In the genomic region with DNA sequence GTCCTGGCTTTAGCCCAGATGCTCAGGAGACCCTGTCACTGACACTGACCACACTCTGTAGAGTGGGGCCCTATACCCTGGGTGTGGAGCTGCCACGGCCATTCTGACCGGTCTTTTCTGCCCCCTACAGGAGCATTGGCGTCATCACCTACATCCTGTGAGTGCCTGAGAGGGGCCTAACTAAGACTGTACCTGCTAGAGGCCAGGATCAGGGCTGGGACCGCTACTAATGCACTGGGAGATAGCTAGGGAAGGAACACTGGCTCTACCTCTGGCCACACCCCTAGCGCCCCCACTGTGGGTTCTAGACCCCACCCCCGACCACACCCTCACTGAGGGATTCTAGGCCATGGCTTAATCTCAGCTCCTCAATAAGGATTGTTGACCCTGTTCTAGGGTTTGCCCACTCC, we compare ENCODE assay signal across 10 mouse cellular contexts. TPM values are rescaled to one million over a fixed set of nuclear protein-coding genes. Genes with fewer than 3 reads are reported as not detected.
DNase-seq lines count a peak whose midpoint lies in the region; ATAC-seq and TF ChIP-seq lines count a peak whose summit lies in the region.
"Had no signal": no experiment of that assay in that cellular context is flagged by ENCODE, and none has a peak within 500 bp of the region (broad histone marks: within the 10 kb centered on the region; RNA-seq: fewer than 3 reads in every experiment).

No protein-coding gene starts in this region.

- no peak overlapping the region for H3K4me2 ChIP-seq in heart, embryonic 14.5 days (ENCODE audit: low read length)

- DNase-seq in CD4-positive, CD25-positive, alpha-beta regulatory T cell, adult 2 months (ENCODE audit: low read depth, low spot score): peak; percentile 44
- DNase-seq in left cerebral cortex, adult 2 months (ENCODE audit: extremely low spot score in 1 of 2, low spot score in 2 of 2): no peak
- DNase-seq in left cerebral cortex, adult 9 months (ENCODE audit: low spot score in 2 of 2): no peak
- peak; percentile 42 to 44 for DNase-seq in lung, postnatal 4 days
- no peak for DNase-seq in gastrocnemius, adult 18-20 months (ENCODE audit: low spot score)
- DNase-seq in left cerebral cortex, postnatal 10 days (ENCODE audit: extremely low spot score in 1 of 2, low spot score in 2 of 2): no peak

- H3K4me1 ChIP-seq in heart, embryonic 14.5 days (ENCODE audit: control insufficient read depth in 2 of 2, insufficient read depth in 2 of 2, low read length in 2 of 2): peaks cover 16 to 26% of the 10 kb centered on the region in 2 experiments

- H3K36me3 ChIP-seq in heart, embryonic 14.5 days (ENCODE audit: control insufficient read depth, insufficient read depth, low read length): peaks cover 45% of the 10 kb centered on the region

- H3K9ac ChIP-seq in heart, embryonic 14.5 days (ENCODE audit: low read length): peak overlapping the region; percentile 27; the same call in 1 of the 2 replicates

- H3K27me3 ChIP-seq in heart, embryonic 14.5 days (ENCODE audit: control insufficient read depth, insufficient read depth, low read length): no peaks in the 10 kb centered on the region

- intact Hi-C loops in left cerebral cortex, adult 2 months (cut with DNase I): loop anchor here (5.0 kb wide), 1 partner anchor 76 kb away; a partner anchor contains a TSS
- intact Hi-C loops in left cerebral cortex, postnatal 10 days (cut with DNase I): no loop called here

- WGBS in heart, embryonic 14.5 days: 65% methylated on average over 6 of the region's 6 CpGs

- H3K27ac ChIP-seq in left cerebral cortex, adult 2 months: 0 out of 2 replicates have a peak overlapping the region, but pooled peaks have one; percentile 8
- peak overlapping the region in 1 of 2 experiments; percentile 100; a peak in 1 of 4 replicates for H3K27ac ChIP-seq in heart, embryonic 14.5 days (replicated peaks in 1 of 2; ENCODE audit: control insufficient read depth in 1 of 2, insufficient read depth in 1 of 2, low read depth in 2 of 2, low read length in 2 of 2)

- no peaks in the 10 kb centered on the region for H3K9me3 ChIP-seq in heart, embryonic 14.5 days (ENCODE audit: control insufficient read depth, low read length)

- ATAC-seq in CD4-positive, CD25-positive, alpha-beta regulatory T cell, adult 4 months: no peak
- ATAC-seq in heart, embryonic 14.5 days (ENCODE audit: insufficient number of reproducible peaks, insufficient read depth, low FRiP score, low read depth): no peak

- H3K4me3 ChIP-seq in left cerebral cortex, adult 2 months: no peak overlapping the region
- H3K4me3 ChIP-seq in heart, embryonic 14.5 days (ENCODE audit: control insufficient read depth in 1 of 2, insufficient read depth in 1 of 2, low read depth in 1 of 2, low read length in 2 of 2): no peak overlapping the region

- TF ChIP-seq CTCF in left cerebral cortex, adult 2 months (IDR thresholded peaks at IDR 0.05): peak; percentile 10

RNA-seq across cellular contexts. Expression of a gene that starts 7.3 kb away (rescaled TPM):
- not detected for polyA plus RNA-seq in CD4-positive, CD25-positive, alpha-beta regulatory T cell, adult 4 months (2017; shearing (Covaris generic))
- not detected for total RNA-seq in left cerebral cortex, adult 2 months (2021)
- not detected in 2 replicates for polyA plus RNA-seq in heart, embryonic 14.5 days (2014; fragmentation: Nextera tagmentation; extraction: Ambion mirVana)
- total RNA-seq in gastrocnemius, adult 18-20 months (2021): not detected
- not detected for total RNA-seq in left cerebral cortex, postnatal 10 days (2021)
- total RNA-seq: gastrocnemius, postnatal 36 days had no signal
- polyA plus RNA-seq: limb, embryonic 11.5 days had no signal

RNA-seq across cellular contexts. Expression of a gene that starts 8.1 kb away (rescaled TPM):
- polyA plus RNA-seq in CD4-positive, CD25-positive, alpha-beta regulatory T cell, adult 4 months (2017; shearing (Covaris generic)): 1 to 10 TPM; 1.3 to 2.6 TPM
- total RNA-seq in left cerebral cortex, adult 2 months (2021): 10 to 100 TPM; 74.6 to 89.4 TPM
- polyA plus RNA-seq in heart, embryonic 14.5 days (2014; fragmentation: Nextera tagmentation; extraction: Ambion mirVana): 41.5 and 51.0 TPM in 2 replicates
- total RNA-seq in gastrocnemius, adult 18-20 months (2021): 10 to 100 TPM; 25.5 to 28.4 TPM
- 10 to 100 TPM; 64.1 to 72.7 TPM for total RNA-seq in left cerebral cortex, postnatal 10 days (2021)

RNA-seq across cellular contexts. Expression of a gene that starts 10.9 kb away (rescaled TPM):
- under 1 TPM; 0.31 to 0.44 TPM for polyA plus RNA-seq in CD4-positive, CD25-positive, alpha-beta regulatory T cell, adult 4 months (2017; shearing (Covaris generic))
- total RNA-seq in left cerebral cortex, adult 2 months (2021): under 1 TPM in 1 of 2 experiments, not detected in 1; 0.42 TPM
- 7.4 and 8.3 TPM in 2 replicates for polyA plus RNA-seq in heart, embryonic 14.5 days (2014; fragmentation: Nextera tagmentation; extraction: Ambion mirVana)
- total RNA-seq in gastrocnemius, adult 18-20 months (2021): 100 to 1,000 TPM in 1 of 2 experiments, 10 to 100 TPM in 1; 59.9 to 118 TPM
- not detected for total RNA-seq in left cerebral cortex, postnatal 10 days (2021)

RNA-seq across cellular contexts. Expression of a gene that starts 14.5 kb away (rescaled TPM):
- polyA plus RNA-seq in CD4-positive, CD25-positive, alpha-beta regulatory T cell, adult 4 months (2017; shearing (Covaris generic)): 1,000 to 10,000 TPM in 1 of 2 experiments, 100 to 1,000 TPM in 1; 934 to 1,665 TPM
- total RNA-seq in left cerebral cortex, adult 2 months (2021): 100 to 1,000 TPM; 884 to 901 TPM
- 331 and 337 TPM in 2 replicates for polyA plus RNA-seq in heart, embryonic 14.5 days (2014; fragmentation: Nextera tagmentation; extraction: Ambion mirVana)
- total RNA-seq in gastrocnemius, adult 18-20 months (2021): 1,000 to 10,000 TPM; 1,320 to 1,335 TPM
- 1,000 to 10,000 TPM; 1,077 to 1,083 TPM for total RNA-seq in left cerebral cortex, postnatal 10 days (2021)

RNA-seq across cellular contexts. Expression of a gene that starts 23.2 kb away (rescaled TPM):
- polyA plus RNA-seq in CD4-positive, CD25-positive, alpha-beta regulatory T cell, adult 4 months (2017; shearing (Covaris generic)): 10 to 100 TPM; 17.1 to 20.0 TPM
- 10 to 100 TPM; 26.7 to 32.0 TPM for total RNA-seq in left cerebral cortex, adult 2 months (2021)
- polyA plus RNA-seq in heart, embryonic 14.5 days (2014; fragmentation: Nextera tagmentation; extraction: Ambion mirVana): 33.5 and 34.0 TPM in 2 replicates
- 10 to 100 TPM; 15.3 to 17.1 TPM for total RNA-seq in gastrocnemius, adult 18-20 months (2021)
- total RNA-seq in left cerebral cortex, postnatal 10 days (2021): 10 to 100 TPM; 24.3 to 25.8 TPM

Comparison
In these comparisons a context has a peak if more than half of its experiments do, and no peak if none do; other contexts are left out.
1. DNase-seq: peak in CD4-positive, CD25-positive, alpha-beta regulatory T cell, adult 2 months (single experiment) and lung, postnatal 4 days (2 of 2); none in left cerebral cortex, adult 2 months (0 of 2), left cerebral cortex, adult 9 months (0 of 2), gastrocnemius, adult 18-20 months (single experiment) and left cerebral cortex, postnatal 10 days (0 of 2).
2. RNA of a gene that starts 10.9 kb away (total RNA-seq): 59.9 to 118 TPM in gastrocnemius, adult 18-20 months; 0.42 TPM in left cerebral cortex, adult 2 months and not detected in left cerebral cortex, postnatal 10 days; every median in the first group is over 10 times any median in the second.